Mouse (Mus musculus): ENCODE data around the gene Chchd6.

Chchd6 gene

GRCm38 (mm10) chr6:89404964-89405363 is 190.5 kb downstream of the Chchd6 start:
- no peak for DNase-seq (ENCODE audit: low read depth)

- DNase-seq (ENCODE audit: low read depth) = no peak
Observed at GRCm38 (mm10) chr6:89403257-89404225, 191.9 kb downstream of the Chchd6 start.

GRCm38 (mm10) chr6:89402406-89402805 is 193.0 kb downstream of the Chchd6 start:
- no peak for DNase-seq (ENCODE audit: low read depth)

GRCm38 (mm10) chr6:89399564-89399963 is 195.9 kb downstream of the Chchd6 start:
- no peak for DNase-seq (ENCODE audit: low read depth)

GRCm38 (mm10) chr6:89397919-89398318 is 197.5 kb downstream of the Chchd6 start:
- peak; percentile 20 for DNase-seq (ENCODE audit: low read depth)

- DNase-seq (ENCODE audit: low read depth) = no peak
Observed at GRCm38 (mm10) chr6:89393820-89394219, 201.6 kb downstream of the Chchd6 start.

GRCm38 (mm10) chr6:89392213-89392612 is 203.2 kb downstream of the Chchd6 start:
- no peak for DNase-seq (ENCODE audit: low read depth)

- DNase-seq (ENCODE audit: low read depth) = no peak
Observed at GRCm38 (mm10) chr6:89389771-89390170, 205.7 kb downstream of the Chchd6 start.

GRCm38 (mm10) chr6:89386956-89387355 is 208.5 kb downstream of the Chchd6 start:
- DNase-seq (ENCODE audit: low read depth) = no peak

- DNase-seq (ENCODE audit: low read depth) = no peak
Observed at GRCm38 (mm10) chr6:89384699-89385098, 210.8 kb downstream of the Chchd6 start.

GRCm38 (mm10) chr6:89381851-89382250 is 213.6 kb downstream of the Chchd6 start:
- DNase-seq (ENCODE audit: low read depth) = no peak

- no peak for DNase-seq (ENCODE audit: low read depth)
Observed at GRCm38 (mm10) chr6:89381172-89381571, 214.3 kb downstream of the Chchd6 start.

- DNase-seq (ENCODE audit: low read depth) = no peak
Observed at GRCm38 (mm10) chr6:89380751-89381150, 214.7 kb downstream of the Chchd6 start.

GRCm38 (mm10) chr6:89378264-89378663 is 217.2 kb downstream of the Chchd6 start:
- DNase-seq (ENCODE audit: low read depth) = no peak

GRCm38 (mm10) chr6:89368812-89369211 is 226.6 kb downstream of the Chchd6 start:
- no peak for DNase-seq (ENCODE audit: low read depth)

GRCm38 (mm10) chr6:89364342-89364741 is 231.1 kb downstream of the Chchd6 start:
- no peak for DNase-seq (ENCODE audit: low read depth)

GRCm38 (mm10) chr6:89363107-89363451 is 232.4 kb downstream of the Chchd6 start:
- no peak for DNase-seq (ENCODE audit: low read depth)

GRCm38 (mm10) chr6:89362281-89363106 is 233.0 kb downstream of the Chchd6 start, which contains the start of gene Plxna1:
TSS of gene Plxna1 (minus strand) at chr6:89362620.
- no peak for DNase-seq (ENCODE audit: low read depth)

- no peak for DNase-seq (ENCODE audit: low read depth)
Observed at GRCm38 (mm10) chr6:89361418-89362280, 233.8 kb downstream of the Chchd6 start.

GRCm38 (mm10) chr6:89360709-89361417 is 234.6 kb downstream of the Chchd6 start:
- DNase-seq (ENCODE audit: low read depth) = no peak

Measured in c-Kit-positive CD71-negative TER-119-negative erythroid progenitor cells, embryonic 14.5 days (primary cell).